Mouse (Mus musculus) inflammation-experienced regulatory T-cells (primary cell): ENCODE results near the gene Plk1. TPM values are rescaled to one million over a fixed set of nuclear protein-coding genes. Genes with fewer than 3 reads are reported as not detected.

Experiments used
- polyA plus RNA-seq, 2 experiments: library from polyadenylated mRNA; unstranded; fragments of 100-300 nt; shearing (Covaris generic); gene quantifications; one replicate each; pipeline ENCODE4 v1.2.1; 2017

Plk1 gene
- polyA plus RNA-seq = 1 to 10 TPM in 1 of 2 experiments, not detected in 1; 3.1 TPM

GRCm38 (mm10) chr7:122158915-122159902 lies at the start of gene Plk1:
TSS of gene Plk1 (plus strand) at chr7:122159439.

GRCm38 (mm10) chr7:122132497-122133337 lies 26.5 kb upstream of the Plk1 start, which contains the start of the genes Palb2 and Dctn5:
TSS of gene Palb2 (minus strand) at chr7:122132985.
TSS of gene Dctn5 (plus strand) at chr7:122133041.

DNA sequence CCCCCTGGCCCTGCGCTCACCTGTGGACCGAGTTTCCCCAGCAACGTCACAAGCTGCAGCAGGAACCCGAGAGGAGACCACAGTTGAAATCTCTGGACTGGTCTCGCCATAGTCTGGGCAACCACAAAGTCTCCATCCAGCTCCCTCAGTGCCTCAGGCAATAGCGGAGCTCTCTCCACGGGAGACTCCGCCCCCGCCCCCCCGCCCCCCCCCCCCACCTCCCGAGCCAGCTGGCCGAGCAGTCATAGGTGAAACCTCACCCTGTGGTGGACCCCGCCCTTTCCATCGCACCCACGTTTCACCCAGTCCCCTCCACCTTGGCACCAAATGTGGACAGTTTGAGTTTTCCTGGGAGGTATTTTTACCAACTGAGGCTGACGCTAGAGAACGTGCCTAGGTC lies 26.8 kb downstream of the Plk1 start, which contains the start of gene Ern2:
TSS of gene Ern2 (minus strand) at position 165 of the 400 bp plus-strand sequence.

GRCm38 (mm10) chr7:122219315-122219801 lies 60.1 kb downstream of the Plk1 start, which contains the start of gene Chp2:
TSS of gene Chp2 (plus strand) at chr7:122219496.

Other genes with a start within 250 kb of the Plk1 start
- gene Cog7, start 177.7 kb upstream of the Plk1 start, polyA plus RNA-seq = 10 to 100 TPM; 13.8 to 17.7 TPM
- 10 to 100 TPM in 1 of 2 experiments, 1 to 10 TPM in 1; 7.8 to 14.7 TPM for gene Gga2, start 138.2 kb upstream of the Plk1 start, polyA plus RNA-seq
- gene Ubfd1, start 92.3 kb upstream of the Plk1 start, polyA plus RNA-seq = 10 to 100 TPM; 42.5 to 54.1 TPM
- 10 to 100 TPM; 19.5 to 24.5 TPM for gene Ears2, start 92.2 kb upstream of the Plk1 start, polyA plus RNA-seq
- 100 to 1,000 TPM; 211 to 215 TPM for gene Ndufab1, start 57.6 kb upstream of the Plk1 start, polyA plus RNA-seq
- gene Palb2, start 26.5 kb upstream of the Plk1 start, polyA plus RNA-seq = 10 to 100 TPM in 1 of 2 experiments, 1 to 10 TPM in 1; 5.3 to 12.1 TPM
- 100 to 1,000 TPM; 119 to 142 TPM for gene Dctn5, start 26.4 kb upstream of the Plk1 start, polyA plus RNA-seq
- under 1 TPM; 0.07 to 0.18 TPM for gene Ern2, start 26.8 kb downstream of the Plk1 start, polyA plus RNA-seq
- not detected for gene Chp2, start 60.1 kb downstream of the Plk1 start, polyA plus RNA-seq
- 100 to 1,000 TPM; 111 to 118 TPM for gene Prkcb, start 129.3 kb downstream of the Plk1 start, polyA plus RNA-seq